Mouse (Mus musculus): Measurements from ENCODE around the gene Tmem117.

- TF ChIP-seq POLR2A (IDR thresholded peaks at IDR 0.05; ENCODE audit: low read depth, low read length) (no peak), CTCF (conservative IDR thresholded peaks at IDR 0.05; ENCODE audit: insufficient read depth, insufficient read length, low read depth, low read length) (no peak)
These were observed 304.4 kb downstream of the Tmem117 start for GRCm38 (mm10) chr15:94933480-94933879.
